Mouse (Mus musculus) ES-Bruce4 (cell line): Measurements from ENCODE around the gene Kcne4.

Experiments
- CTCF ChIP-seq: IDR thresholded peaks from one replicate; pipeline ENCODE4 v1.8.1; 2011; ENCODE audit warnings: low read depth, low read length
- EP300 ChIP-seq: IDR thresholded peaks from 2 replicates; pipeline ENCODE4 v1.6.1; 2011; ENCODE audit warnings: low read depth, low read length; ENCODE audit not compliant: insufficient read depth
- POLR2A ChIP-seq: IDR thresholded peaks from one replicate; pipeline ENCODE4 v1.8.1; 2011; ENCODE audit warnings: low read length; ENCODE audit not compliant: insufficient read depth

- TF ChIP-seq POLR2A (no peak), CTCF (no peak), EP300 (no peak)
Measured at GRCm38 (mm10) chr1:78820176-78820575, 3.6 kb downstream of the Kcne4 start.
